Mouse (Mus musculus): ENCODE results near the gene Rps9. TPM values are rescaled to one million over a fixed set of nuclear protein-coding genes. Genes with fewer than 3 reads are reported as not detected.
"Not testable (repeated sequence)": the region's sequence is repeated elsewhere in the genome, so short reads cannot be mapped to it uniquely, and the experiment has no call there.

The Rps9 gene
- polyA plus RNA-seq, 1 experiment = 2,199 TPM

GRCm38 (mm10) chr7:3698471-3698870 is 5.3 kb upstream of the Rps9 start:
- no peaks in the 10 kb centered on the region for H3K36me3 ChIP-seq (ENCODE audit: control insufficient read depth, insufficient read depth)
- H3K4me3 ChIP-seq = no peak overlapping the region

DNA sequence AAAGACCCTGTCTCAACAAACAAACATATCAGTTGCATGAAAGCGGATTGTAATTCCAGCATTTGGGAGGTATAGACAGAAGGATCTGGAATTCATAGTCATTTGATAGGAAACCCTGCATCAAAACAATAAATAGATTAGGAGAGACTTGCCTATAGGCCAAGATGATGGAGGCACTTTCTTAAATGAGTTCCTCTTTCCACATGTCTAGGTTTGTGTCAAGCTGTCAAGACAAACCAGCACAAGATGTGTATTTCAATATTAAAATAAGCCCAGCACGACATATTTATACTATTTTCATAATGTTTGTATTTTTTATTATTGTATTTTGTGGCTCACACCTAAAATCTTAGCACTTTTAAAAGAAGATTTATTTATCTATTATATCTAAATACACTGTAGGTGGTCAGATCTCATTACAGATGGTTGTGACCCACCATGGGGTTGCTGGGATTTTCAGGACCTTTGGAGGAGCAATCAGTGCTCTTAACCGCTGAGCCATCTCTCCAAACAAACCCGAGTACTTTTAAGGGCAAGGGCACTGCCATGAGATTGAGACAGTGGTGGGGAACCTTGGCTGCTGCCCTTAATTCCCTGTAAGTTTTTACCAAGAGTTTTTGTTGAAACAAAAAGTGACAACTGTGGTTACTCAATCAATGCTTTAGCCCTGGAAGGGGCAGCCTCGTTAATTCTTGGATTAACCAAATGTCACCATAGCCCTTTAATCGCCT is 480 bp upstream of the Rps9 start:
- H3K27me3 ChIP-seq (ENCODE audit: control insufficient read depth, insufficient read depth, insufficient read length) = no peaks in the 10 kb centered on the region
- peak overlapping the region; percentile 94 for H3K4me3 ChIP-seq
- peak overlapping the region; percentile 77 for H3K4me2 ChIP-seq (ENCODE audit: low read depth)
- H3ac ChIP-seq (ENCODE audit: control insufficient read depth, insufficient read length) = peak overlapping the region; percentile 62
- H3K36me3 ChIP-seq (ENCODE audit: control insufficient read depth, insufficient read depth) = peaks cover 18% of the 10 kb centered on the region
- no peak for TF ChIP-seq POLR2AphosphoS2 (IDR thresholded peaks at IDR 0.05; ENCODE audit: insufficient read length, low read depth)
- TF ChIP-seq MAX (IDR thresholded peaks at IDR 0.05; ENCODE audit: low read depth) = no peak
- no peak for TF ChIP-seq TCF12 (IDR thresholded peaks at IDR 0.05; ENCODE audit: insufficient read depth, poor library complexity, severe bottlenecking)
- TF ChIP-seq TCF3 (IDR thresholded peaks at IDR 0.05; ENCODE audit: insufficient read length, low read depth) = no peak
- TF ChIP-seq MYOD1 (IDR thresholded peaks at IDR 0.05; ENCODE audit: control insufficient read depth in 1 of 3, insufficient read length in 2 of 3, low read depth in 2 of 3) = no peak
- TF ChIP-seq REST (IDR thresholded peaks at IDR 0.05; ENCODE audit: insufficient read depth, insufficient read length) = no peak
- no peak for TF ChIP-seq USF1 (IDR thresholded peaks at IDR 0.05; ENCODE audit: low read depth)
- TF ChIP-seq POLR2A (IDR thresholded peaks at IDR 0.05; ENCODE audit: insufficient read length, low read depth) = no peak
- peaks cover 15% of the 10 kb centered on the region for H3K79me2 ChIP-seq (ENCODE audit: control insufficient read depth, insufficient read depth)

More at GRCm38 (mm10) chr7:3698471-3698870, 5.3 kb upstream of the Rps9 start:
- no peak for TF ChIP-seq MYOD1 (IDR thresholded peaks at IDR 0.05; ENCODE audit: control insufficient read depth in 1 of 3, insufficient read length in 2 of 3, low read depth in 2 of 3)
- no peak for TF ChIP-seq E2F4 (IDR thresholded peaks at IDR 0.05; ENCODE audit: insufficient read depth)
- TF ChIP-seq TCF3 (IDR thresholded peaks at IDR 0.05; ENCODE audit: insufficient read length, low read depth) = no peak
- no peak for TF ChIP-seq USF1 (IDR thresholded peaks at IDR 0.05; ENCODE audit: low read depth)
- TF ChIP-seq MYOG (IDR thresholded peaks at IDR 0.05; ENCODE audit: control insufficient read depth in 1 of 3, insufficient read depth in 1 of 3, insufficient read length in 2 of 3, low read depth in 2 of 3) = no peak
- TF ChIP-seq POLR2A (IDR thresholded peaks at IDR 0.05; ENCODE audit: insufficient read length, low read depth) = no peak
- no peak for TF ChIP-seq SRF (IDR thresholded peaks at IDR 0.05; ENCODE audit: control insufficient read depth, insufficient read length, low read depth)
- Histone ChIP-seq H3ac (ENCODE audit: control insufficient read depth, insufficient read length) (no peak overlapping the region), H3K79me2 (ENCODE audit: control insufficient read depth, insufficient read depth) (peaks cover 4% of the 10 kb centered on the region), H3K27me3 (ENCODE audit: control insufficient read depth, insufficient read depth, insufficient read length) (no peaks in the 10 kb centered on the region), H3K4me2 (ENCODE audit: low read depth) (no peak overlapping the region)

DNA sequence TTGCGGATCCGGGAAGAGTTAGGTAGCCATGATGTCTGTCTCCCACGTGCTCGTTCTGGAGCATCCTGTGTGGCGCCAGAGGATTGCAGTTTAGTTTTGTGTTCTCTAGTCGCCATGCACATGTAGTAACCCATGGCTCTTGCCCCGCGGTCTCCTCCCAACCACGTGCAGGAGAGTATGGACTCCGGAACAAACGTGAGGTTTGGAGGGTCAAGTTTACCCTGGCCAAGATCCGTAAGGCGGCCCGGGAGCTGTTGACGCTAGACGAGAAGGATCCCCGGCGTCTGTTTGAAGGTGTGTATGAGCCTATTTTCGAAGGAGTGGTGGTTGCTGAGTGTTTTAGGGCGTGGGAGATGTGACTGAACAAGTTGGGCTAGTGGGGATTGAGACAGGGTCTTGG is 682 bp downstream of the Rps9 start:
- Histone ChIP-seq H3ac (ENCODE audit: control insufficient read depth, insufficient read length) (peak overlapping the region; percentile 62), H3K4me3 (peak overlapping the region; percentile 94), H3K36me3 (ENCODE audit: control insufficient read depth, insufficient read depth) (peaks cover 18% of the 10 kb centered on the region), H3K4me2 (ENCODE audit: low read depth) (peak overlapping the region; percentile 84), H3K79me2 (ENCODE audit: control insufficient read depth, insufficient read depth) (peaks cover 15% of the 10 kb centered on the region), H3K27me3 (ENCODE audit: control insufficient read depth, insufficient read depth, insufficient read length) (no peaks in the 10 kb centered on the region)
- TF ChIP-seq POLR2AphosphoS2 (IDR thresholded peaks at IDR 0.05; ENCODE audit: insufficient read length, low read depth) (peak; percentile 35), POLR2A (IDR thresholded peaks at IDR 0.05; ENCODE audit: insufficient read length, low read depth) (peak; percentile 32), MAX (IDR thresholded peaks at IDR 0.05; ENCODE audit: low read depth) (peak; percentile 64), CEBPB (IDR thresholded peaks at IDR 0.05; ENCODE audit: insufficient read depth, poor library complexity, severe bottlenecking) (no peak)

- Histone ChIP-seq H3K79me2 (ENCODE audit: control insufficient read depth, insufficient read depth) (peaks cover 15% of the 10 kb centered on the region), H3K4me2 (ENCODE audit: low read depth) (peak overlapping the region; percentile 84), H3K36me3 (ENCODE audit: control insufficient read depth, insufficient read depth) (peaks cover 18% of the 10 kb centered on the region), H3K4me3 (peak overlapping the region; percentile 94)
- H3K27me3 ChIP-seq (ENCODE audit: control insufficient read depth, insufficient read depth, insufficient read length); H3ac ChIP-seq (ENCODE audit: control insufficient read depth, insufficient read length): not testable (repeated sequence)
These were observed 1.7 kb downstream of the Rps9 start for GRCm38 (mm10) chr7:3705461-3705860.

GRCm38 (mm10) chr7:3705911-3706310 is 2.1 kb downstream of the Rps9 start:
- TF ChIP-seq MAX (IDR thresholded peaks at IDR 0.05; ENCODE audit: low read depth) = no peak
- no peak for TF ChIP-seq TCF12 (IDR thresholded peaks at IDR 0.05; ENCODE audit: insufficient read depth, poor library complexity, severe bottlenecking)
- no peak for TF ChIP-seq TCF3 (IDR thresholded peaks at IDR 0.05; ENCODE audit: insufficient read length, low read depth)
- TF ChIP-seq SRF (IDR thresholded peaks at IDR 0.05; ENCODE audit: control insufficient read depth, insufficient read length, low read depth) = no peak
- no peak for TF ChIP-seq MYOD1 (IDR thresholded peaks at IDR 0.05; ENCODE audit: control insufficient read depth in 1 of 3, insufficient read length in 2 of 3, low read depth in 2 of 3)
- no peak for TF ChIP-seq USF1 (IDR thresholded peaks at IDR 0.05; ENCODE audit: low read depth)
- no peak for TF ChIP-seq POLR2A (IDR thresholded peaks at IDR 0.05; ENCODE audit: insufficient read length, low read depth)
- no peak for TF ChIP-seq CEBPB (IDR thresholded peaks at IDR 0.05; ENCODE audit: insufficient read depth, poor library complexity, severe bottlenecking)
- TF ChIP-seq MYOG (IDR thresholded peaks at IDR 0.05; ENCODE audit: control insufficient read depth in 1 of 3, insufficient read depth in 1 of 3, insufficient read length in 2 of 3, low read depth in 2 of 3) = no peak
- H3K36me3 ChIP-seq (ENCODE audit: control insufficient read depth, insufficient read depth) = peaks cover 18% of the 10 kb centered on the region

More at GRCm38 (mm10) chr7:3705911-3706310, 2.1 kb downstream of the Rps9 start:
- peak overlapping the region; percentile 84 for H3K4me2 ChIP-seq (ENCODE audit: low read depth)
- no peaks in the 10 kb centered on the region for H3K27me3 ChIP-seq (ENCODE audit: control insufficient read depth, insufficient read depth, insufficient read length)
- H3K79me2 ChIP-seq (ENCODE audit: control insufficient read depth, insufficient read depth) = peaks cover 15% of the 10 kb centered on the region
- no peak overlapping the region for H3ac ChIP-seq (ENCODE audit: control insufficient read depth, insufficient read length)
- peak overlapping the region; percentile 94 for H3K4me3 ChIP-seq
